Comparison of ENCODE assay signal across 7 mouse cellular contexts in the genomic region with DNA sequence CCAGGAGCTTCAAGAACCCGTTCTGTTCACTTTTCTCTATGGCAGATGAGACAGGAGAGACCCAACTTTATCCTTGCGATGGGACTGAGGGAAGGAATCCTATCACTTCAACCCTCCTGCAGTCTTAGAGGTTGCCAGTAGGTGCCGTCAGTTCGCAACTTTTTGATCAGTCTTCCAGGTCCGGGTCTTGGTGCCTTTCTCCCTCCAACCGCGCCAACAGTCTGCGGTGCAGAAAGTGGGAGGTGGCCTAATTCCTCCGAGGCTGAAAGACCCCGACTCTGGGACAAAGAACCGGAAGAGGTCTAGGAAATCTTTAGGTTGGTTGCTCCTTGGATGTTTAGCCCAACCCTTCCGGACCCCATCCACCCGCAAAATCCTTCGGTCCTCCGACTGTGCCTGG. TPM values are rescaled to one million over a fixed set of nuclear protein-coding genes. Genes with fewer than 3 reads are reported as not detected.
A peak's percentile ranks its signal among the peaks of the same experiment; 100 is the strongest.
DNase-seq lines count a peak whose midpoint lies in the region; ATAC-seq and TF ChIP-seq lines count a peak whose summit lies in the region.

No protein-coding gene starts in this region.

- H3K4me1 ChIP-seq in cortical plate, adult 2 months (ENCODE audit: control insufficient read depth, insufficient read depth, low read length): no peaks in the 10 kb centered on the region; the same call in 1 of the 2 replicates
- H3K4me1 ChIP-seq in intestine, embryonic 14.5 days (replicated peaks; ENCODE audit: control insufficient read depth, insufficient read depth, low read length): peaks cover 18% of the 10 kb centered on the region

- H3K9me3 ChIP-seq in intestine, embryonic 14.5 days (ENCODE audit: control insufficient read depth, low read length): no peaks in the 10 kb centered on the region

- TF ChIP-seq CTCF in cortical plate, adult 2 months (IDR thresholded peaks at IDR 0.05; ENCODE audit: extremely low read depth, insufficient read depth, low read length): peak; percentile 90

- H3K27me3 ChIP-seq in intestine, embryonic 14.5 days (replicated peaks; ENCODE audit: control insufficient read depth, insufficient read depth, low read length): no peaks in the 10 kb centered on the region

- peak overlapping the region; percentile 43; the same call in 1 of the 2 replicates for H3K4me3 ChIP-seq in cortical plate, adult 2 months (ENCODE audit: insufficient read depth, low read length)
- peak overlapping the region; percentile 90 for H3K4me3 ChIP-seq in intestine, embryonic 14.5 days (ENCODE audit: low read depth, low read length)

- peak; percentile 78 to 93 for DNase-seq in adrenal gland, adult (ENCODE audit: inconsistent age in 2 of 2, low spot score in 1 of 2)
- peak; percentile 68 for DNase-seq in gastrocnemius, postnatal 25 days
- DNase-seq in intestine, embryonic 14.5 days (ENCODE audit: low spot score): peak; percentile 89
- DNase-seq in left cerebral cortex, postnatal 25 days (ENCODE audit: low spot score in 2 of 2): peak; percentile 74 to 86
- DNase-seq in mesoderm, embryonic 11.5 days (ENCODE audit: low read depth, low spot score): peak; percentile 96
- DNase-seq in right cerebral cortex, postnatal 25 days: peak; percentile 74

- H3K4me2 ChIP-seq in intestine, embryonic 14.5 days (ENCODE audit: low read length): peak overlapping the region; percentile 85

- H3K36me3 ChIP-seq in intestine, embryonic 14.5 days (ENCODE audit: control insufficient read depth, insufficient read depth, low read length): peaks cover 9% of the 10 kb centered on the region; the same call in 1 of the 2 replicates

- peak; percentile 74 for ATAC-seq in intestine, embryonic 14.5 days (replicated peaks; ENCODE audit: low FRiP score, low TSS enrichment, low read depth)

- intact Hi-C loops in left cerebral cortex, postnatal 25 days (cut with DNase I): loop anchor here (1.0 to 5.0 kb wide), 4 partner anchors 57 to 117 kb away; a partner anchor contains a TSS

- H3K9ac ChIP-seq in intestine, embryonic 14.5 days (ENCODE audit: low read length): peak overlapping the region; percentile 91

- TF ChIP-seq POLR2A in cortical plate, adult 2 months (IDR thresholded peaks at IDR 0.05; ENCODE audit: extremely low read depth, insufficient read depth, low read length): no peak

- no peak overlapping the region for H3K27ac ChIP-seq in cortical plate, adult 2 months (ENCODE audit: insufficient read depth, low read length)
- peak overlapping the region; percentile 97 for H3K27ac ChIP-seq in intestine, embryonic 14.5 days (ENCODE audit: low read depth)

- under 1% methylated on average over 15 of the region's 15 CpGs for WGBS in intestine, embryonic 14.5 days

RNA-seq across cellular contexts. Expression of a gene that starts 1.3 kb away (rescaled TPM):
- polyA plus RNA-seq in cortical plate, adult 2 months (2012; rRNA removed): 106 and 120 TPM in 2 replicates
- total RNA-seq in gastrocnemius, postnatal 25 days (2021): 10 to 100 TPM; 38.6 to 49.1 TPM
- 467 and 480 TPM in 2 replicates for polyA plus RNA-seq in intestine, embryonic 14.5 days (2014; fragmentation: Nextera tagmentation; extraction: Ambion mirVana)
- 10 to 100 TPM; 71.2 to 78.2 TPM for total RNA-seq in left cerebral cortex, postnatal 25 days (2021)

RNA-seq across cellular contexts. Expression of a gene that starts 15.8 kb away (rescaled TPM):
- polyA plus RNA-seq in cortical plate, adult 2 months (2012; rRNA removed): 0.93 and 1.8 TPM in 2 replicates
- total RNA-seq in gastrocnemius, postnatal 25 days (2021): 1 to 10 TPM; 2.3 to 3.8 TPM
- polyA plus RNA-seq in intestine, embryonic 14.5 days (2014; fragmentation: Nextera tagmentation; extraction: Ambion mirVana): 248 and 272 TPM in 2 replicates
- total RNA-seq in left cerebral cortex, postnatal 25 days (2021): 1 to 10 TPM in 1 of 2 experiments, under 1 TPM in 1; 0.87 to 1.3 TPM

RNA-seq across cellular contexts. Expression of a gene that starts 49.3 kb away (rescaled TPM):
- 0.17 and 0.25 TPM in 2 replicates for polyA plus RNA-seq in cortical plate, adult 2 months (2012; rRNA removed)
- total RNA-seq in gastrocnemius, postnatal 25 days (2021): under 1 TPM in 1 of 2 experiments, not detected in 1; 0.05 TPM
- 0.70 and 0.84 TPM in 2 replicates for polyA plus RNA-seq in intestine, embryonic 14.5 days (2014; fragmentation: Nextera tagmentation; extraction: Ambion mirVana)
- total RNA-seq in left cerebral cortex, postnatal 25 days (2021): under 1 TPM; 0.21 to 0.64 TPM

RNA-seq across cellular contexts. Expression of a gene that starts 57.0 kb away (rescaled TPM):
- 3.4 and 3.5 TPM in 2 replicates for polyA plus RNA-seq in cortical plate, adult 2 months (2012; rRNA removed)
- not detected for total RNA-seq in gastrocnemius, postnatal 25 days (2021)
- 0.22 TPM in 1 of 2 replicates, not detected in the other for polyA plus RNA-seq in intestine, embryonic 14.5 days (2014; fragmentation: Nextera tagmentation; extraction: Ambion mirVana)
- total RNA-seq in left cerebral cortex, postnatal 25 days (2021): 1 to 10 TPM; 2.9 to 3.0 TPM
